Mouse (Mus musculus) granulocyte monocyte progenitor cell, adult 5-6 weeks (primary cell): ENCODE data around the gene Unc5a. TPM values are rescaled to one million over a fixed set of nuclear protein-coding genes. Genes with fewer than 3 reads are reported as not detected.

ENCODE experiments used
- ATAC-seq: replicated peaks from 2 replicates; pipeline ENCODE4 v1.8.0; 2016; ENCODE audit warnings: mild to moderate bottlenecking, moderate TSS enrichment, inconsistent platforms; ENCODE audit not compliant: poor library complexity, severe bottlenecking
- total RNA-seq, 2 experiments: library from RNA; stranded (forward) in 1 of 2; stranded (reverse) in 1 of 2; fragments of 200-712, 200-1000 nt in 1 of 2; fragments of >200 nt in 1 of 2; fragmentation: Nextera tagmentation in 1 of 2; gene quantifications; 2 replicates each; pipeline ENCODE4 v1.2.3; 2014 to 2017

Unc5a gene
- total RNA-seq, 2 experiments from 2014 or later, result not detected

DNA sequence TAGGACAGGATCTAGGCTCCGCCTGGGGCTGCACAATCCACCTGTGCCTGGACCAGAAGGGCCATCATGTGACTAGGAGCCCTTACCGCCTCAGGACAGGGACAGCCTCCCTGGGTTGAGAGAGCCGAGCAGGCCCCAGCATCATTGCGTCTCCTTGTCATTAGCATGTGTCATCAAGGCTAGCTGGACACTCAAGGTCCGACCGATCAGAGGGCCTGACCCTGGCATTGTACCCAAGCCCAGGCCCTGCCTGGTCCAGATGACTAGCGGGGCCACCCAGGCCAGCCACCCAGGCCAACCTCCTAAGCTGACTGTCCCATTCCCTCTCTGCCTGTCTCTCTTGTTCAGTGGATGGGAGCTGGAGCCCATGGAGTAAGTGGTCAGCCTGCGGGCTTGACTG, 48.4 kb downstream of the Unc5a start:
- ATAC-seq, result no peak

DNA sequence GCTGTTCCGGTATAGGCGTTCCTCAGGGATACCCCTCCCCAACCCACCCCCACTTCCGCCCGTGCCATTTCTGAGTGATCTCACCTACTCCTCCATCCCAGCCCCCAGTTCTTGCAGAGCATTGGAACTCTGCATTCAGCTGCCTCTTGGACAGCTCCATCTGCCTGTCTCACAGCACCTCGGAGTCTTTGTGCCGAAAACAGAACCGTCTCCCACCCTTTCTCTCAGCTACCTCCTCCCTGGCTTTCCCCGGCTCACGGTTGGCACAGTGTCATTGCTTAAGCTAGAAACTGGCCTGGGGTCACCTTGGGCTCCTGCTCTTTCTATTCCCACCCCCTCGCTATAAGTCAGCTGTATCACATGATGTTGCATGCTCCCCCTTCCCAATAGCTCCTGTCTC, 51.2 kb downstream of the Unc5a start:
- no peak for ATAC-seq

DNA sequence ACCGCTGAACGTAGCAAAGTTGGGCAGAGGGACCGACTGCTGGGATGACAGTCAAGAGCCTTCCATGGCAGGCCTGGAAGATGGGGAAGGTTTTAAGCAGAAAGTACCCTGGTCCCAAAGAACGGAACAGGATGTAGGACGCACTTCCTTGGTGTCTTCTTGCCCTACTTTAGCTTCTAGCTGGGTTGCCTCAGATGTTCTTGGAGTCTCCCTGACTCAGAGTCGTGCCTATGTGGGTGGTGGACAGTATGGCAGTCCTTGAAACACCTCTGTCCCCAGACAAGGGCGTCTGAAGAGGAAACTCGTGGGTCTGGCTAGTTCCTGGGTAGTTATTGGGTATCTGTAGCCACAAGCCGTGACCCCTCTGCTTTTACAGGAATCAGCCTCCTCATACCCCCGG, 52.9 kb downstream of the Unc5a start:
- no peak for ATAC-seq

DNA sequence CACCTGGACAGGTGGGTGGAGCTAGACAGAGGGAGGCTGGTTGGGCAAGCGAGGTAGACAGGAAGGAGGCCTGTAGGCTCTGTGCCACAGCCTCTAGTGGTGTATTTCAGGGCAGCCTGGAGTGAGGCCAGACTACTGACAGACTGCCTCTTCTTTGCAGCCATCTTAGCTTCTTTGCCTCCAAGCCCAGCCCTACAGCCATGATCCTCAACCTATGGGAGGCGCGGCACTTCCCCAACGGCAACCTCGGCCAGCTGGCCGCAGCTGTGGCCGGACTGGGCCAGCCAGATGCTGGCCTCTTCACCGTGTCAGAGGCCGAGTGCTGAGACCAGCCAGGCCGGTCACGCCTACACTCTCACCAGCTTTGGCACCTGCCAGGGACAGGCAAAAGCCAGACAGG, 55.4 kb downstream of the Unc5a start:
- peak; percentile 27 for ATAC-seq

DNA sequence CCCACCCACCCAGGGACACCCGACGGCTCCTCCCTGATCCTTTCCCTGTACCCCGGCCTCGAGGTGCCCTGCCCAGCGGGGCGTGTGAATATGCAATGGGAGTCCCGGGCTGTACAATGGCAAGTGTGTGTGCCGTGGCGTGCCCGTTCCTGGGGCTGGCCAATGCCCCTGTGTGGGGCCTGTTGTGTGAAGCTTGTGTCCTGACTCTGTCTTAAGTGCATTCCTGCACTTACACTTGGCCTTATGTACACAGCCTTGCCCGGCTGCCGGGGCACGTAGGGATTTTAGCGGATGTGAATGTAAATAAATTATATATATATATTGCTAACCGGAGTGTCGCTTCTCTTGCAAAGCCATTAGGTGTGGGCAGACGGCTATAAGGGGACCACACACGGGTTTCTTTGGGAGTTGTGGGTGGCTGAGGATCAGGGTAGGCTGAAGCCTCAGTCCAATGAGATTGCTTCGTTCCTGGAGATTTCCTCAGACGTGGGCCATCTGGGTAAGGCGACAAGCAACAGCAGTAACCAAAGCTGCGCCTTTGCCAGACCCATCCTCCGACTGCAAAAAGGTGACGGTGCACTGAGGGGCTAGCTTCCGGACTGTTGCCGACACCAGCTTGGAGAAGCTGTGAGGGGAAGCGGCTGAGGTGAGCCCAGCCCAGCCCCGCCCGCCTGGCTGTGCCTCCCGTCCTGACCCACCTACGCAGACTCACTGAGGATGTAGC, 56.6 kb downstream of the Unc5a start:
- no peak for ATAC-seq

DNA sequence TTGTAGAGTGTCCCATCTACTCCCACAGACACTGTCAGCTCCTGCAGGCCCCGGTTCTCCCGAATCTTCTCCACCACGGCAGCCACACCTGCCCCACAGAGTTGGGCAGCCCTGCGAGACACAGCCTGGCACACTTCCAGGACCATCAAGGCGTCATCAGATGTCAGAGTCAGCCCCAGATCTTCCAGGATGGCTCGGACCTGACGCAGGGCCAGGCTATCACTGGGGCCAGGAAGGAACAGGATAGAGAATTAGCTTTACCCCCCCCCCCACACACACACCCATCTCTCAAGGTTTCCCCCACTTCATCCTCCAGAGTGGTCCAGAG, 57.2 kb downstream of the Unc5a start:
- no peak for ATAC-seq

DNA sequence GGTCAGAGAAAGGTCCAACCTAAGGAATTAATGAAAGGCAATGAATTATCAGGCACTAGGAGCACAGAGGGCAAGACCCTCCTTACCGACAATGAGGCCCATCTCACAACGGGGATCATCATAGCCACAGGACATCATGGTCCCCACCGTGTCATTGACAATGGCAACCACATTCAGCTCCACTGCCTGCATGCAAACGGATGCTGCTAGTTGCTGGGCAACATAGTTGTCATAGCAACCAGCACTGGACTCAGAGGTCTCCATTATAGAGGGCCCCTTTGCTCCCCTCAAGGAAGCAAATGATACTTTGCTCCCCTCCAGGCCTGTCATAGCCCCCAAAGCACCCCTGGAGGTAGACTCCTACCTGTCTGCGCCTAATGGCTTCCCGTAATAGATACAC, 59.4 kb downstream of the Unc5a start:
- no peak for ATAC-seq

DNA sequence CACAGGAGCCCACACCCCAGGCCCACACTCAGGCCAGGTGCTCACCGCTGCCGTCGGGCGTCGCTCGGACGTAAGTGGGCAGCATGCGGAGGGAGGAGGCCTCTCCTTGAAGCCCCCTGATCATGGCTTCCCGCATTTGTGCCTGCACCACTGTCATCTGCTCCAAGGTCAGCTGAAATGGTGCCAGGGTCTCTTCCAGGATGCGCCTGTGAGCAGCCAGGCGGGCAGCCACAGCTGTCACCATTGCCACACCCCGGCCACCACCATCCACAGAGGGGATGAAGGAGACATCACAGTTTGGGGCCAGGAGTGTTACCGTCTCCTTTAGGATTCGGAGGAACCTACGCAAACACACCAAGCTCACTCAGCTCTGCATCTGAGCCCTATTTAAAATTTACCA, 61.9 kb downstream of the Unc5a start:
- no peak for ATAC-seq

DNA sequence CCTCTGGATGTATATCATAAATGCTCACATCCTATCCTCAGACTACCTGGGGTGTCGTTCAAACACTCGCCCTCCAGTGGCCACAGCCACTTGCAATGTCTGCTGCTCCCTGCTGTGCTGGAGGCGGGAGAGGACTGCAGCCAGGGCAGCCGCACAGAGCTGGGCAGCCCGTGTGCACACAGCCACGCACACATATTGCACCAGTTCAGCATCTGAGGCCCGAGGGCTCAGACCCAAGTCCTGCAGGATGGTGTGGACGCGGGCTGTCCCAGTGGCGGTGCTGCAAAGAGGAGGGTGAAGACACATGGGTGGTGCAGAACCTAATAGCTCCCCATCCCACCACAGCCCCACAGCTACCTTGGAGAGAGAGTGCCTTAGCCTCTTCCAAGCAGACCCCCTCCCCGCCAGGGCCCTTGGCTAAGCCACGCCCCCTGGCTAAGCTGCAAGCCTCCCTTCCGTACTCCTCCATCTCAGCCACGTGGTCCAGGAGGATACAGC, 62.8 kb downstream of the Unc5a start:
- 0 out of 2 replicates have a peak, but pooled peaks have one; percentile 20 for ATAC-seq

DNA sequence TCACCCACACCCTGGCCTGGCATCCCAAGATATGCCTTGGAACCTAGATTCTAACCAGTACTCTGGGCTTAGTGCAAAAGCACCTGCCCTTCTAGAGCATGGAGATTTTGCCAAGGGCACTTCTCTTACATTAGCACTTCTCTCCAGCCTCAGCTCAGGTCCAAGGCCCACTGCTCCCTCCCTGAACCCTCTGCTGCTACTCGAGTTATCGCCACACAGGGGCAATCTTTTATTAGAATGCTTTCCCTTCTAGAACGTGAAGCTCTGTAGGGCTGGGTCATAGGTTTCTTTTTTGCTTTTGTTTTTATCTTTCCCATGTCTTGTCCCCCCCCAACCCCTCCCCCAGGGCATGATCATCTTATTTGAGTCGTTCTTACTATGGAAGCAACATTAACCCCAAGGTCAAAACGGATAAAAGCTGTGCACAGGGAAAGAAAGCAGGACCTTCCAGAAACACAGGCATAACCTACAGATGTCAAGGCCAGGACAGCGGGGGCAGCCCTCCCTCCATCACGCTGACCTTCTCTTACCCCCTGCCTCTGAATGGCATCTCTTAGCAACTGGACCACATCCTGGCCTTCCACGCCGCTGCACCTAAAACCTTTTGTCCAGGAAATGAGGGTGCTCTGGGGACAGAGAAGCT, 64.6 kb downstream of the Unc5a start:
- ATAC-seq, result no peak

DNA sequence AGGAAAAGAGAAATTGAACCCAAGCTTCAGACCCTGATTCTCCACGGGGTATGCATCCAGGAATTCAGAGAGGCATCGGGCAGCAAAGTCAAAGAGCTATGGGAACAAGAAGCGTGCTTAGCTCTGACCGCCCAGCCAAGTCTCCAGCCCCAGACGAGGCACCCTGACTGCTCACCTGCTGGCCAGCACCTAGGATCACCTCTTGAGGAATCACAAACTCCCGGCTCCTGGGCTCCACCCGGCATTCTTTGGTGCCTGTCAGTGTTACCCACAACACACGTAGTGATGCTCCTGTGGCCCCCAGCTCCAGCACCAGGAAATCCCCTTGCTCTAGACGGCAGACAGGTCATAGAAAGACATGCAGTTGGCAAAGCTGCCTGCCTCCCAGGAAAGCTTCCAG, 65.2 kb downstream of the Unc5a start:
- no peak for ATAC-seq

DNA sequence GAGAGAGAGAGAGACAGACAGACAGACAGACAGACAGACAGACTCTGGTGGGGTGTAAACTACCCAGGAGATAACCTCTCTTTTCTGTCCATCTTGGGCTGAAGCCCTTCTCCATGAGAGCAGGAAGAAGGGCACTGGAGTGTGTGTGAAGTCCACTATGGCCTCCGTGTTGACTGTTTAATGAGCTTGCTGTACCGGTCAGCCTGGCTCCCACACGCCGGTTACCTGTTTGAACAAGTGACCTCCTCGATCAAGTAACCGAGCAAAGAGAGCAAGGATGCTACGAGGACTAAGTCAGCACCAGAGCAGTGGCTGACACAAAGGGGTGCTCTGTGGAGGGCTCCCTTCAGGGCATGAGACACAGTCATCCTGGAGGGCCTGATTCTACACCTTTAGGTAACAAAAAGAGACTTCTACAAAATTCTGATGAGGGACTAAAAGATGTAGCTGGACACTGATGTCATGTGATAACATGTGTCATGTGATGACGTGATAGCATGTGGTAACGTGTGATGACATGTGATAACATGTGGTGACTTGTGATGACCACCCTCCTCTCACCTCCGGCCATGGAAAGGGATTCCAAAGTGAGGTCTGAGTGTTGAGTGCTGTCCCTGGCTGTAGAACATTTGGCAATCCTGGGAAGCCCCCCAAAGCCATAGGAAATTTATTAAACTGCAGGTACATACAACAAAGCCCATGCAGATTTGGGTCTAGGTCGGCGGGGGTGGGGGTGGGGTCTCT, 68.1 kb downstream of the Unc5a start:
- ATAC-seq, result no peak

DNA sequence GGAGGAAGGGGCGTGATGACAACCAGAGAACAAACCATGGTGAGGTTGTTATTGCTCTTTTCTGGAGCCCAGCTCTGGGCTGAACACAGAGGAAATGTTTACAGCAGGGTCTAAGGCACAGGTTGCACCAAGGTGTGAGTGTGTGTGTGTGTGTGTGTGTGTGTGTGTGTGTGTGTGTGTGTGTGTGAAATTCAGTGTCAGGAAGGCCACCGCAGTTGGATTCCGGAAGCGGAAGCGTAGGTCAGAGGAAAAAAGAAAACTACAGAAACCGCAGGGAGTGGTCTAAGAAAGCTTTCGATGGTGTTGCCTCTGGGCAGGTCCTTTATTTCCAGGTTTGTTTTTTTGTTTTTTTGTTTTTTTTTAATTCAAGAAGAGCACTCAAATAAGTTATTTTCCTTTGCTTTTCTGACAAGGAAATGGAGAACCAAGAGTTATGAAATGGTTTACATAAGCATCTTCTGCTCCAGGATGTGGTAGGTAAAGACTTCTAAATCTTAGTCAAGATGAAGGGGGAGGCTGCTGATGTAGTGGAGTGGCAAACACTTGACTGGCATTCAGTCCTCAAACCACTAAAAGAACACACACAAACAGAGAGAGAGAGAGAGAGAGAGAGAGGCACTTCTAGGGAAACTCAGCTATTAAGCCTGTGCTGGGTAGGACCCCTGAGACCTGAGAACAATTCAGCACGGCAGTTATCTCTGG, 68.8 kb downstream of the Unc5a start:
- ATAC-seq, result no peak

DNA sequence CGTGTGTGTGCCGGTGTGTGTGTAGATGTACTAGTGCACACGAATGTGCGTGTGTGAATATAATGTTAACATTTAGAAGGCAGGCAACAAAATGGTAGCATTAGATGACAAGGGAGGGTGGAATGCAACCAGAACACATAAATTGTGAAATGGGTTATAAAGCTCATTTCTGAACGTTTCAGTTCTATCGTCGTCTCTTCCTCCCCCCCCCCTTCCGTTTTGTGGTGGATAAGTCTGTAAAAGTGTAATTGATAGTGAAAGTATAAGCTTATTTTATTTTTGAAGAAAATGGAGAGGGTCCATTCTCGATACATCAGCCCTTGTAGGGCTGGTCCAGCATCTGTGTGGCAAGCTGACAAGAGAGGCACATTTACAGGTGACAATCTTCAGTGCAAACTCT, 69.5 kb downstream of the Unc5a start:
- no peak for ATAC-seq

DNA sequence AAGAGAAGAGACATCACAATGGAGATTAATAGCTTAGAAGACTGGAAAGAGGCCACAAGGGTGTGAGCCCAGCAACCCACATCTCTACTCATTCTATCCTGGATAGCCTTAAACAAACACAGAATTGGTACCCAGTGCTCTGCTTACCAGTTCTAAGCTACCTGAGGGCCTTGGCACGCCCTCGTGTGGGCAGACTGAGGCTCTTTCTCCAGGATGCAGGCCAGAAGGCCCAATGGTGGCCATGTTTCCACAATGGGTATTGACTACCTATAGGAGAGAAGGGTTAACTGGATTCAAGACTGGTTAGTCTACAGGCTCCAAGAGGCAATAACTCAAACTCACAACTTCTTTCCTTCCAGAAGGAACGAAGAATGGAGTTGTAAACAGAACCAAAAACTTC, 70.0 kb downstream of the Unc5a start:
- no peak for ATAC-seq

DNA sequence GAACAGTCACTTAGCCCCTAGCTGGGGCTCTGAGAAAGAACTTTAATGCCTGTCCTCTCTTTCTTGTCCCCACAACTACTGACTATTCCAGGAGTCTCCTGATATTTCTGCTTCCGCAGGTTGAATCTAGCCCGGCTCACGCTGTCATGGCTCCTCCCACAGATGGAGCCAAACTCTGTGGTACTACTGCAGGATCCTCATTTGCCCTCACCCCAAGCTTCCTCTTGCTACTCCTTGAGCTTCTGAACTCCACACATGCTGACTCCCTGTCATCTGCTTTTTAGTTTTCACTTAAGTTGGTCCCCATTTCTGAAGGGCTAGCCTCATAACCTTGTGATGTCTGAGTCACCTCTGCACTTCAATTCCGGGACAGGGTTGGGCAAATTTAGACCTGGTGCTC, 70.8 kb downstream of the Unc5a start:
- peak; percentile 45 for ATAC-seq

DNA sequence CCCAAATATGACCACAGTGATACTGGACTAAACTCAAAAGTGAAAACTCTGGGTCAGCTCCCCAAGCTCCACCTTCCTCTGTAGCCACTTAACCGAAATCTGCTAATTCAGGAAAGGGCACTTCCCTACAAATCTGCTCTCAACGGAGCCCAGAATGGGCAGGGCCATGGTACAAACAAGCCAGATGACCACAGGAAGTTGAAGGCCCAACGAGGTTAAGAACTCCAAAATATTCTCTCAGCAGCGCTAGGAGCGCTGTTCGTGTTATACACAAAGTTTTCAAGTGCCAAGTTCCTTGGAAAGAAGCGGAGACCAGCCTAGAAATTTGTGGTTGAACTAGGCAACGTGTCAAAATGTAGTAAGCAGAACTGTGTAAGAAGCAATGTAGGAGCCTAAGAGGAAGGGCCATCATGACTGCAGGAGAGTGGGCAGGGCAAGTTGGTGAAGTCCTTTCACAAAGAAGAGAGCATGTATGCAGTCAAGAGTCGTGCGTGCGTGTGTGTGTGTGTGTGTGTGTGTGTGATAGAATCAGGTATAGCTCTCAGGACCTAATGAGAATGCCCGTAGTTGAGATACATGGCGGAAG, 72.1 kb downstream of the Unc5a start, which contains the start of gene Hk3:
Hk3 (minus strand) TSS at position 192 of the 586 bp plus-strand sequence.
- ATAC-seq, result peak; percentile 57

DNA sequence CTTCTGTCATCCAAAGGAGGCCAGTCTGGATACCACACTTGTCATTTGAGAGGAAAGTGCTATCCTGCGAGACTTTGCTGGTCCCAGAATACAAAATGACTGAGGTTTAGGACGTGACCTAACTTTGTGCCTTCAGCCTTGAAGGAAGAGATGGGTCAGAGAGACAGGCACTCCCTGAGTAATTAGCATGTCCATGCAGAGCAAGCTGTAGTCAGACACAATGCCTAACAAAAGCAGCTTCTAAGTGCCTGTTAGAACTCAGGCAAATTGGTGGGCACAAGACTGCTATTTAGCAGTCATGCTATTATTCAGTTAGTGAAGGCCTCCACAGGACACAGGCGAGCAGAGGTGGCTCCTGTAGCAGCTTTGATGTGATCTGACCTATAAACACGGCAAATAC, 73.0 kb downstream of the Unc5a start:
- no peak for ATAC-seq

DNA sequence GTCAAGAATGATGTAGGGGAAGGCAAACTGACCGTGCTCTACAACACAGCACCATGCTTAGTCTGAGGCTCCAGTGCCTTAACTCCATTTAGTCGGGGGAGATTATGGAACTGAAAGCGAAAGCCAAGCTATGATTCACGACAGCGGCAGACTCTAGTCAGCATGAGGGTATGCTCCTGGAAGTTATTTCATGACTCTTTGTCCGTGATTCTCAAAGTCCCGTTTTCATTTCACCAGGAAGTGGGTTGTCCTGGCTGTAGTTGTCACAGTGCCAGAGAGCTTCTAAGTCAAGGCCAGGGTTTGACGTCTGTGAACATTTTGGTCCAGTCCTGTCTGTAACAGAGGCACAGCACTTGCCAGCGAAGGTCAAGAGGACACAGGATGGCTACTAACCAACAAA, 73.5 kb downstream of the Unc5a start:
- peak; percentile 38 for ATAC-seq

DNA sequence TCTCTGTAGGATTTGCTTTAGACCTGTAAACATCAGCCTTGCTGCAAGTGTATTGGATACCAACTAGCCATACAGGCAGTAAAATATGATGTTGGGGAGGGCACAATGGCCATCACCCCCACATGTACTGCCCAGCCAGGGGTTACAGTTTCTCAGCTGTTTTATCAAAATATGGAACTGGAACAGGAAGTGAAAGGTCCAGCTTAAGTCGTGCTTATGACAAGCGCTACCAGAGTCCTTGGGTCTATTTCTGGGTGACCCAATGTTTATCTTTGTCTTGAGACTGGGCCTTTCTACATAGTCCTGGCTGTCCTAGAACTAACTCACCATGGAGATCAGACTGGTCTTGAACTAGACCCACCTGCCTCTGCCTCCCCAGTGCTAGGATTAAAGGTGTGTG, 75.0 kb downstream of the Unc5a start:
- ATAC-seq, result 0 out of 2 replicates have a peak, but pooled peaks have one; percentile 12
